ENCODE assay signal across 21 mouse cellular contexts in the genomic region with DNA sequence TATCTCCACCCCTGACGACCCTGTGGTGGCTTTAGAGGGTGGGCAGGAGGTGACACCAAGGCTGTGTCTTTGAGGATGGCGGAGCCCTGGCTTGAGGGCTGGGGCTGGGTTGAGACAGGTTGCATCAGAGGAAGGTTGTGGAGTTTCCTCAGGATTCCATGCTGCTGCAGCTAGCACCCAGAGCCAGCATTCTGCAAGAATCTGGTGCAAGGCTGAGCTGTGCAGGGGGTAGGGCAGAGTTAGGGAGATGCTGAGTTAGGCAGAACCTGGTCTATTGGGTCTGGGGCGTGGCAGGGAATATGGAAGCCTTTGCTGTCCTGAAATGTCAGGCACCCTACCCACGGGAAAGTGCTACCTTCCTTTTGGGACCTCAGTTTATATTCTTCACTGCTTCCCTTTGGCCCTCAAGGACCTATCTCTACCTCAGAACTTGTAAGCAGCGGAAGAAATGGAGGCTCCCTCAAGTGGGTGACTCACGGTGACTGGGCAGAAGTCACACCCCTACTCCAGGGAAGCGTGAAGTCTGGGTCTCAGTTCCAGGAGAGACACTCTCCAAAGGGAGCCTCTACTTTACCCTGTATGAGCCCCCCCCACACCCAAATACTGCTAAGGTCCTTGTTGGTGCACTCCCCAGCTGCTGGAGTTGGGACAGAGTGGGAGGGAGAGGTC. TPM values are rescaled to one million over a fixed set of nuclear protein-coding genes. Genes with fewer than 3 reads are reported as not detected.
DNase-seq lines count a peak whose midpoint lies in the region; ATAC-seq lines count a peak whose summit lies in the region.
"Had no signal": no experiment of that assay in that cellular context is flagged by ENCODE, and none has a peak within 500 bp of the region (broad histone marks: within the 10 kb centered on the region; RNA-seq: fewer than 3 reads in every experiment).

No protein-coding gene starts in this region.

- H3K27ac ChIP-seq in forebrain, embryonic 10.5 days = peak overlapping the region; percentile 63; the same call in 1 of the 2 replicates
- no peak overlapping the region for H3K27ac ChIP-seq in forebrain, embryonic 13.5 days
- H3K27ac ChIP-seq in neural tube, embryonic 13.5 days (replicated peaks) = peak overlapping the region; percentile 52; the same call in 1 of the 2 replicates
- peak overlapping the region; percentile 19; the same call in 1 of the 2 replicates for H3K27ac ChIP-seq in lung, embryonic 16.5 days (ENCODE audit: low read length)
- no peak overlapping the region for H3K27ac ChIP-seq in kidney, embryonic 16.5 days (ENCODE audit: low read length)
- H3K27ac ChIP-seq: forebrain, embryonic 12.5 days; heart, embryonic 10.5 days; hindbrain, embryonic 15.5 days; left cerebral cortex, adult 2 months; limb, embryonic 12.5 days; liver, embryonic 13.5 days had no signal

- intact Hi-C loops in left cerebral cortex, postnatal 14 days (cut with DNase I) = no loop called here

- H3K27me3 ChIP-seq in forebrain, embryonic 10.5 days (ENCODE audit: poor library complexity, severe bottlenecking) = peaks cover 10% of the 10 kb centered on the region
- H3K27me3 ChIP-seq in forebrain, embryonic 13.5 days = no peaks in the 10 kb centered on the region
- H3K27me3 ChIP-seq in neural tube, embryonic 13.5 days = no peaks in the 10 kb centered on the region
- H3K27me3 ChIP-seq in lung, embryonic 16.5 days (ENCODE audit: control insufficient read depth, insufficient read depth, low read depth, low read length) = no peaks in the 10 kb centered on the region
- H3K27me3 ChIP-seq in kidney, embryonic 16.5 days (ENCODE audit: insufficient read depth, low read length) = no peaks in the 10 kb centered on the region
- H3K27me3 ChIP-seq: forebrain, embryonic 12.5 days; hindbrain, embryonic 15.5 days; limb, embryonic 12.5 days had no signal

- WGBS in forebrain, embryonic 10.5 days = 85% methylated on average over 7 of the region's 7 CpGs
- 95% methylated on average over 7 of the region's 7 CpGs for WGBS in forebrain, embryonic 13.5 days
- WGBS in neural tube, embryonic 13.5 days = 90% methylated on average over 7 of the region's 7 CpGs
- 63% methylated on average over 7 of the region's 7 CpGs for WGBS in lung, embryonic 16.5 days
- WGBS in kidney, embryonic 16.5 days = 78% methylated on average over 7 of the region's 7 CpGs

- H3K36me3 ChIP-seq in forebrain, embryonic 10.5 days (replicated peaks) = peaks cover 81% of the 10 kb centered on the region
- H3K36me3 ChIP-seq in forebrain, embryonic 13.5 days (ENCODE audit: poor library complexity, severe bottlenecking) = peaks cover 50% of the 10 kb centered on the region
- H3K36me3 ChIP-seq in neural tube, embryonic 13.5 days = peaks cover 53% of the 10 kb centered on the region
- peaks cover 6% of the 10 kb centered on the region for H3K36me3 ChIP-seq in lung, embryonic 16.5 days (ENCODE audit: control insufficient read depth, insufficient read depth, low read length)
- peaks cover 21% of the 10 kb centered on the region for H3K36me3 ChIP-seq in kidney, embryonic 16.5 days (ENCODE audit: insufficient read depth, low read length)

- no peaks in the 10 kb centered on the region; the same call in 1 of the 2 replicates for H3K9me3 ChIP-seq in forebrain, embryonic 10.5 days
- no peaks in the 10 kb centered on the region for H3K9me3 ChIP-seq in forebrain, embryonic 13.5 days (replicated peaks)
- H3K9me3 ChIP-seq in neural tube, embryonic 13.5 days = no peaks in the 10 kb centered on the region
- H3K9me3 ChIP-seq in lung, embryonic 16.5 days (ENCODE audit: control insufficient read depth, low read length) = no peaks in the 10 kb centered on the region
- no peaks in the 10 kb centered on the region for H3K9me3 ChIP-seq in kidney, embryonic 16.5 days (ENCODE audit: low read length)
- H3K9me3 ChIP-seq: forebrain, embryonic 12.5 days; heart, embryonic 10.5 days; hindbrain, embryonic 15.5 days; limb, embryonic 12.5 days; liver, embryonic 13.5 days had no signal

- no peak overlapping the region for H3K4me2 ChIP-seq in forebrain, embryonic 13.5 days
- H3K4me2 ChIP-seq in neural tube, embryonic 13.5 days = no peak overlapping the region
- H3K4me2 ChIP-seq in lung, embryonic 16.5 days (ENCODE audit: low read depth, low read length) = no peak overlapping the region
- H3K4me2 ChIP-seq in kidney, embryonic 16.5 days (replicated peaks; ENCODE audit: low read depth, low read length) = no peak overlapping the region
- H3K4me2 ChIP-seq: forebrain, embryonic 12.5 days; hindbrain, embryonic 15.5 days; limb, embryonic 12.5 days; liver, embryonic 13.5 days had no signal

- H3K4me3 ChIP-seq in forebrain, embryonic 10.5 days = no peak overlapping the region
- no peak overlapping the region for H3K4me3 ChIP-seq in forebrain, embryonic 13.5 days
- H3K4me3 ChIP-seq in neural tube, embryonic 13.5 days = no peak overlapping the region
- H3K4me3 ChIP-seq in lung, embryonic 16.5 days (ENCODE audit: low read length) = no peak overlapping the region
- H3K4me3 ChIP-seq in kidney, embryonic 16.5 days (ENCODE audit: low read length) = no peak overlapping the region
- H3K4me3 ChIP-seq: forebrain, embryonic 12.5 days; heart, embryonic 10.5 days; hindbrain, embryonic 15.5 days; left cerebral cortex, adult 2 months; limb, embryonic 12.5 days; liver, embryonic 13.5 days had no signal

- DNase-seq in forebrain, embryonic 10.5 days (ENCODE audit: extremely low spot score, low spot score) = no peak
- DNase-seq in neural tube, embryonic 10.5 days (ENCODE audit: extremely low spot score, low spot score) = no peak
- no peak for DNase-seq in left cerebral cortex, postnatal 14 days (ENCODE audit: low spot score in 2 of 2)
- no peak for DNase-seq in cerebellum, postnatal 14 days
- DNase-seq: adrenal gland, postnatal 25 days; cerebellum, adult 18-20 months; gastrocnemius, postnatal 36 days; kidney, adult 11 months; kidney, postnatal 14 days; liver, embryonic 13.5 days; right cerebral cortex, adult 18-20 months; spleen, adult 18-20 months had no signal

- peaks cover 32% of the 10 kb centered on the region for H3K4me1 ChIP-seq in forebrain, embryonic 10.5 days
- peaks cover 1% of the 10 kb centered on the region; the same call in 1 of the 2 replicates for H3K4me1 ChIP-seq in forebrain, embryonic 13.5 days
- peaks cover under 1% of the 10 kb centered on the region; the same call in 1 of the 2 replicates for H3K4me1 ChIP-seq in neural tube, embryonic 13.5 days (replicated peaks)
- peaks cover 13% of the 10 kb centered on the region for H3K4me1 ChIP-seq in lung, embryonic 16.5 days (replicated peaks; ENCODE audit: control insufficient read depth, insufficient read depth, low read length)
- peaks cover 4% of the 10 kb centered on the region; the same call in 1 of the 2 replicates for H3K4me1 ChIP-seq in kidney, embryonic 16.5 days (ENCODE audit: insufficient read depth, low read length)

- ATAC-seq in forebrain, embryonic 13.5 days = no peak
- ATAC-seq in neural tube, embryonic 13.5 days (ENCODE audit: low read depth) = no peak
- peak; percentile 63; the same call in 1 of the 2 replicates for ATAC-seq in lung, embryonic 16.5 days (ENCODE audit: low read depth)
- ATAC-seq in kidney, embryonic 16.5 days (ENCODE audit: low FRiP score, low TSS enrichment) = no peak

- no peak overlapping the region for H3K9ac ChIP-seq in forebrain, embryonic 13.5 days
- no peak overlapping the region for H3K9ac ChIP-seq in neural tube, embryonic 13.5 days
- no peak overlapping the region for H3K9ac ChIP-seq in lung, embryonic 16.5 days (ENCODE audit: low read length)
- H3K9ac ChIP-seq in kidney, embryonic 16.5 days (replicated peaks; ENCODE audit: low read length) = no peak overlapping the region
- H3K9ac ChIP-seq: forebrain, embryonic 12.5 days; hindbrain, embryonic 15.5 days; limb, embryonic 12.5 days; liver, embryonic 13.5 days had no signal

RNA-seq across cellular contexts. Expression of gene Src, which starts 33.3 kb away (rescaled TPM):
- 19.2 and 19.6 TPM in 2 replicates for polyA plus RNA-seq in forebrain, embryonic 10.5 days (2016; fragmentation: Nextera tagmentation; extraction: Ambion mirVana)
- polyA plus RNA-seq in forebrain, embryonic 13.5 days (2015; fragmentation: Nextera tagmentation; extraction: Ambion mirVana) = 28.9 and 35.1 TPM in 2 replicates
- 32.0 and 32.5 TPM in 2 replicates for polyA plus RNA-seq in neural tube, embryonic 13.5 days (2015; fragmentation: Nextera tagmentation; extraction: Ambion mirVana)
- 20.9 and 21.1 TPM in 2 replicates for polyA plus RNA-seq in lung, embryonic 16.5 days (2015; fragmentation: Nextera tagmentation; extraction: Ambion mirVana)
- total RNA-seq in left cerebral cortex, postnatal 14 days (2021) = 100 to 1,000 TPM; 100 to 104 TPM
- polyA plus RNA-seq in kidney, embryonic 16.5 days (2015; fragmentation: Nextera tagmentation; extraction: Ambion mirVana) = 16.9 and 17.3 TPM in 2 replicates

Comparison
In these comparisons a context has a peak if more than half of its experiments do, and no peak if none do; other contexts are left out.
1. H3K27ac ChIP-seq: peak in forebrain, embryonic 10.5 days (single experiment), neural tube, embryonic 13.5 days (single experiment) and lung, embryonic 16.5 days (single experiment); none in forebrain, embryonic 13.5 days (single experiment) and kidney, embryonic 16.5 days (single experiment).